ENCODE assay signal across 8 mouse cellular contexts in genomic region chr9:75409852-75410378, GRCm38 (mm10). TPM values are rescaled to one million over a fixed set of nuclear protein-coding genes. Genes with fewer than 3 reads are reported as not detected.
A peak's percentile ranks its signal among the peaks of the same experiment; 100 is the strongest.
DNase-seq lines count a peak whose midpoint lies in the region; ATAC-seq and TF ChIP-seq lines count a peak whose summit lies in the region.

Gene Mapk6 (minus strand): TSS chr9:75410005.

- peak within 1 kb of the TSS; percentile 88 for H3K9ac ChIP-seq in forebrain, embryonic 12.5 days
- H3K9ac ChIP-seq in heart, embryonic 16.5 days (ENCODE audit: low read length) = peak within 1 kb of the TSS; percentile 89
- H3K9ac ChIP-seq in liver, embryonic 13.5 days = peak within 1 kb of the TSS; percentile 90
- H3K9ac ChIP-seq in stomach, embryonic 14.5 days (replicated peaks; ENCODE audit: low read depth, low read length) = peak within 1 kb of the TSS; percentile 93

- no peak for TF ChIP-seq CTCF in E14TG2a.4 (conservative IDR thresholded peaks at IDR 0.05; ENCODE audit: low read length)

- H3K4me3 ChIP-seq in E14TG2a.4 (replicated peaks; ENCODE audit: low read length) = peak within 1 kb of the TSS; percentile 91
- H3K4me3 ChIP-seq in forebrain, embryonic 12.5 days (replicated peaks) = peak within 1 kb of the TSS; percentile 94
- peak within 1 kb of the TSS; percentile 65 for H3K4me3 ChIP-seq in heart, embryonic 16.5 days (ENCODE audit: low read length)
- peak within 1 kb of the TSS; percentile 86 for H3K4me3 ChIP-seq in liver, embryonic 13.5 days (replicated peaks)
- peak within 1 kb of the TSS; percentile 90 for H3K4me3 ChIP-seq in stomach, embryonic 14.5 days (ENCODE audit: low read depth, low read length)

- H3K36me3 ChIP-seq in E14TG2a.4 (ENCODE audit: insufficient read depth, low read length) = peaks cover 29% of the 10 kb centered on the region
- H3K36me3 ChIP-seq in forebrain, embryonic 12.5 days (replicated peaks) = no peaks in the 10 kb centered on the region
- H3K36me3 ChIP-seq in heart, embryonic 16.5 days (ENCODE audit: control insufficient read depth, insufficient read depth) = no peaks in the 10 kb centered on the region
- H3K36me3 ChIP-seq in liver, embryonic 13.5 days = no peaks in the 10 kb centered on the region
- H3K36me3 ChIP-seq in stomach, embryonic 14.5 days (ENCODE audit: control insufficient read depth, insufficient read depth, low read length) = no peaks in the 10 kb centered on the region

- under 1% methylated on average over 58 of the region's 58 CpGs for WGBS in forebrain, embryonic 12.5 days
- WGBS in heart, embryonic 16.5 days = under 1% methylated on average over 58 of the region's 58 CpGs
- under 1% methylated on average over 58 of the region's 58 CpGs for WGBS in liver, embryonic 13.5 days (ENCODE audit: insufficient replicate concordance)
- WGBS in stomach, embryonic 14.5 days = under 1% methylated on average over 57 of the region's 58 CpGs

- DNase-seq in c-Kit-positive CD71-positive TER-119-positive erythroid progenitor cells, embryonic 14.5 days (ENCODE audit: low spot score) = peak; percentile 90
- peak; percentile 97 for DNase-seq in kidney, postnatal 25 days
- DNase-seq in liver, embryonic 13.5 days = peak; percentile 95
- DNase-seq in natural killer cell, adult 2 months (ENCODE audit: low spot score in 2 of 2) = peak; percentile 99

- no peaks in the 10 kb centered on the region for H3K27me3 ChIP-seq in E14TG2a.4 (ENCODE audit: insufficient read depth, low read length)
- H3K27me3 ChIP-seq in forebrain, embryonic 12.5 days = no peaks in the 10 kb centered on the region
- H3K27me3 ChIP-seq in heart, embryonic 16.5 days (ENCODE audit: control insufficient read depth, insufficient read depth, low read length) = no peaks in the 10 kb centered on the region
- H3K27me3 ChIP-seq in liver, embryonic 13.5 days = no peaks in the 10 kb centered on the region
- no peaks in the 10 kb centered on the region for H3K27me3 ChIP-seq in stomach, embryonic 14.5 days (ENCODE audit: control insufficient read depth, insufficient read depth, low read length)

- H3K4me1 ChIP-seq in E14TG2a.4 (replicated peaks; ENCODE audit: low read depth, low read length) = peaks cover 87% of the 10 kb centered on the region
- peaks cover 41% of the 10 kb centered on the region for H3K4me1 ChIP-seq in forebrain, embryonic 12.5 days
- H3K4me1 ChIP-seq in heart, embryonic 16.5 days (ENCODE audit: control insufficient read depth, insufficient read depth, low read length) = peaks cover 37% of the 10 kb centered on the region
- peaks cover 63% of the 10 kb centered on the region for H3K4me1 ChIP-seq in liver, embryonic 13.5 days (replicated peaks)
- H3K4me1 ChIP-seq in stomach, embryonic 14.5 days (ENCODE audit: control insufficient read depth, insufficient read depth, low read length) = peaks cover 27% of the 10 kb centered on the region

- no peaks in the 10 kb centered on the region for H3K9me3 ChIP-seq in E14TG2a.4 (ENCODE audit: low read length)
- H3K9me3 ChIP-seq in forebrain, embryonic 12.5 days = no peaks in the 10 kb centered on the region
- H3K9me3 ChIP-seq in heart, embryonic 16.5 days (replicated peaks; ENCODE audit: control insufficient read depth, low read length) = no peaks in the 10 kb centered on the region
- no peaks in the 10 kb centered on the region for H3K9me3 ChIP-seq in liver, embryonic 13.5 days (replicated peaks)
- H3K9me3 ChIP-seq in stomach, embryonic 14.5 days (ENCODE audit: control insufficient read depth, low read depth, low read length) = no peaks in the 10 kb centered on the region

- peak within 1 kb of the TSS; percentile 99 for H3K27ac ChIP-seq in forebrain, embryonic 12.5 days
- peak within 1 kb of the TSS; percentile 99 for H3K27ac ChIP-seq in heart, embryonic 16.5 days (ENCODE audit: low read length)
- H3K27ac ChIP-seq in liver, embryonic 13.5 days = peak within 1 kb of the TSS; percentile 95
- H3K27ac ChIP-seq in stomach, embryonic 14.5 days (ENCODE audit: low read length) = peak within 1 kb of the TSS; percentile 99

- ATAC-seq in forebrain, embryonic 12.5 days (ENCODE audit: low FRiP score) = peak; percentile 95
- ATAC-seq in heart, embryonic 16.5 days (replicated peaks; ENCODE audit: extremely low read depth, insufficient read depth, low FRiP score) = peak; percentile 91
- ATAC-seq in liver, embryonic 13.5 days (ENCODE audit: low read depth) = peak; percentile 90
- ATAC-seq in stomach, embryonic 14.5 days (ENCODE audit: insufficient number of reproducible peaks, insufficient read depth, low FRiP score, low read depth) = peak; percentile 93

- H3K4me2 ChIP-seq in forebrain, embryonic 12.5 days = peak within 1 kb of the TSS; percentile 68
- peak within 1 kb of the TSS; percentile 97 for H3K4me2 ChIP-seq in heart, embryonic 16.5 days (ENCODE audit: low read depth, low read length)
- peak within 1 kb of the TSS; percentile 86 for H3K4me2 ChIP-seq in liver, embryonic 13.5 days
- H3K4me2 ChIP-seq in stomach, embryonic 14.5 days (replicated peaks; ENCODE audit: low read depth, low read length) = peak within 1 kb of the TSS; percentile 72

RNA-seq across cellular contexts. Expression of gene Mapk6, which starts in this region (rescaled TPM):
- 167 and 177 TPM in 2 replicates for polyA plus RNA-seq in forebrain, embryonic 12.5 days (2016; fragmentation: Nextera tagmentation; extraction: Ambion mirVana)
- 35.8 and 41.6 TPM in 2 replicates for polyA plus RNA-seq in heart, embryonic 16.5 days (2015; fragmentation: Nextera tagmentation; extraction: Ambion mirVana)
- 23.4 and 27.4 TPM in 2 replicates for polyA plus RNA-seq in liver, embryonic 13.5 days (2015; fragmentation: Nextera tagmentation; extraction: Ambion mirVana)
- 70.2 and 72.0 TPM in 2 replicates for polyA plus RNA-seq in stomach, embryonic 14.5 days (2014; fragmentation: Nextera tagmentation; extraction: Ambion mirVana)

Comparison
In these comparisons a context has a peak if more than half of its experiments do, and no peak if none do; other contexts are left out.
1. Peak in every context shown above with its lines: DNase-seq, ATAC-seq, H3K4me3 ChIP-seq and H3K27ac ChIP-seq.